Mouse (Mus musculus) MEL (cell line): ENCODE results near the gene Arid1b. TPM values are rescaled to one million over a fixed set of nuclear protein-coding genes. Genes with fewer than 3 reads are reported as not detected.

ENCODE experiments used
- DNase-seq: peaks from one replicate; pipeline ENCODE4 v3.0.0; 2011; ENCODE audit warnings: low read depth, low spot score
- H3K27ac ChIP-seq: 2 replicates; pipeline ENCODE4 v1.5.1; 2012; ENCODE audit warnings: low read depth, mild to moderate bottlenecking, control low read depth, low read length, moderate library complexity; ENCODE audit not compliant: control insufficient read depth
- H3K27me3 ChIP-seq, 2 experiments: fragments of 150-350 bp in 1 of 2; sonication (generic) in 1 of 2; 2 replicates each; pipeline ENCODE4 v1.6.1; 2012; ENCODE audit warnings: low read length in 2 of 2, mild to moderate bottlenecking in 2 of 2, improper control_type of control experiment in 1 of 2, moderate library complexity in 1 of 2; ENCODE audit not compliant: insufficient read depth in 2 of 2, control insufficient read depth in 1 of 2
- H3K36me3 ChIP-seq, 2 experiments: 2 replicates each; pipeline ENCODE4 v1.6.1; 2012 to 2014; ENCODE audit warnings: low read length in 2 of 2, improper control_type of control experiment in 1 of 2, inconsistent platforms in 1 of 2, mild to moderate bottlenecking in 1 of 2; ENCODE audit not compliant: insufficient read depth in 2 of 2, control insufficient read depth in 1 of 2
- H3K4me1 ChIP-seq, 2 experiments: fragments of 150-350 bp in 1 of 2; sonication (generic) in 1 of 2; 2 replicates each; pipeline ENCODE4 v1.6.1; 2012; ENCODE audit warnings: low read length in 2 of 2, improper control_type of control experiment in 1 of 2, mild to moderate bottlenecking in 1 of 2; ENCODE audit not compliant: insufficient read depth in 2 of 2, control insufficient read depth in 1 of 2
- H3K4me3 ChIP-seq, 2 experiments: fragments of 150-350 bp in 1 of 2; sonication (generic) in 1 of 2; 2 replicates each; pipeline ENCODE4 v1.5.1; 2012; ENCODE audit warnings: low read depth in 2 of 2, low read length in 2 of 2, mild to moderate bottlenecking in 2 of 2, moderate library complexity in 2 of 2, control low read depth in 1 of 2, improper control_type of control experiment in 1 of 2; ENCODE audit not compliant: control insufficient read depth in 1 of 2, insufficient read depth in 1 of 2
- H3K79me2 ChIP-seq: 2 replicates; pipeline ENCODE4 v1.6.1; 2012; ENCODE audit warnings: mild to moderate bottlenecking, low read length, moderate library complexity; ENCODE audit not compliant: control insufficient read depth, poor library complexity, insufficient read depth
- H3K9ac ChIP-seq: 2 replicates; pipeline ENCODE4 v1.6.1; 2012; ENCODE audit warnings: low read depth, mild to moderate bottlenecking, control low read depth, low read length, moderate library complexity; ENCODE audit not compliant: control insufficient read depth, poor library complexity, severe bottlenecking
- H3K9me3 ChIP-seq: fragments of 150-350 bp; sonication (generic); replicated peaks from 2 replicates; pipeline ENCODE4 v1.6.1; 2012; ENCODE audit warnings: mild to moderate bottlenecking, low read length, improper control_type of control experiment, moderate library complexity; ENCODE audit not compliant: insufficient read depth
- BHLHE40 ChIP-seq: IDR thresholded peaks from 2 replicates; pipeline ENCODE4 v1.6.1; 2012; ENCODE audit warnings: low read depth, mild to moderate bottlenecking, inconsistent platforms, low read length, improper control_type of control experiment, borderline replicate concordance
- CHD1 ChIP-seq: IDR thresholded peaks from 2 replicates; pipeline ENCODE4 v1.6.1; 2012; ENCODE audit warnings: low read depth, mild to moderate bottlenecking, inconsistent platforms, low read length, improper control_type of control experiment
- ELF1 ChIP-seq: IDR thresholded peaks from 2 replicates; pipeline ENCODE4 v1.6.1; 2014; ENCODE audit warnings: low read depth, mild to moderate bottlenecking, inconsistent platforms, low read length, improper control_type of control experiment, moderate library complexity
- ETS1 ChIP-seq: IDR thresholded peaks from 2 replicates; pipeline ENCODE4 v1.6.1; 2012; ENCODE audit warnings: low read depth, mild to moderate bottlenecking, inconsistent platforms, low read length, improper control_type of control experiment, moderate library complexity
- GATA1 ChIP-seq: IDR thresholded peaks from 2 replicates; pipeline ENCODE4 v1.6.1; 2011; ENCODE audit warnings: low read depth, low read length, improper control_type of control experiment
- HCFC1 ChIP-seq: IDR thresholded peaks from 2 replicates; pipeline ENCODE4 v1.6.1; 2012; ENCODE audit warnings: low read depth, mild to moderate bottlenecking, inconsistent platforms, low read length, improper control_type of control experiment, moderate library complexity
- KAT2A ChIP-seq: conservative IDR thresholded peaks from 2 replicates; pipeline ENCODE4 v1.6.1; 2012; ENCODE audit warnings: low read depth, low read length, improper control_type of control experiment, inconsistent platforms
- MAFK ChIP-seq: IDR thresholded peaks from 2 replicates; pipeline ENCODE4 v1.6.1; 2011; ENCODE audit warnings: low read depth, mild to moderate bottlenecking, low read length, improper control_type of control experiment, borderline replicate concordance
- MEF2A ChIP-seq: IDR thresholded peaks from 2 replicates; pipeline ENCODE4 v1.6.1; 2014; ENCODE audit warnings: low read depth, mild to moderate bottlenecking, inconsistent platforms, low read length, improper control_type of control experiment; ENCODE audit not compliant: poor library complexity, insufficient replicate concordance, severe bottlenecking; ENCODE audit errors: extremely low read depth
- MYB ChIP-seq: IDR thresholded peaks from 2 replicates; pipeline ENCODE4 v1.6.1; 2011; ENCODE audit warnings: mild to moderate bottlenecking, low read depth, low read length, improper control_type of control experiment
- MYC ChIP-seq: IDR thresholded peaks from 2 replicates; pipeline ENCODE4 v1.6.1; 2011; ENCODE audit warnings: low read depth, mild to moderate bottlenecking, low read length, improper control_type of control experiment, moderate library complexity
- POLR2AphosphoS5 ChIP-seq: IDR thresholded peaks from 2 replicates; pipeline ENCODE4 v1.6.1; 2012; ENCODE audit warnings: low read depth, borderline replicate concordance, mild to moderate bottlenecking, inconsistent platforms, low read length, moderate library complexity, mixed read lengths
- RCOR1 ChIP-seq: IDR thresholded peaks from 2 replicates; pipeline ENCODE4 v1.6.1; 2012; ENCODE audit warnings: low read depth, mild to moderate bottlenecking, inconsistent platforms, low read length, improper control_type of control experiment
- TAL1 ChIP-seq: IDR thresholded peaks from 2 replicates; pipeline ENCODE4 v1.6.1; 2012; ENCODE audit warnings: mild to moderate bottlenecking, inconsistent platforms, low read length, moderate library complexity, mixed read lengths
- TBP ChIP-seq: IDR thresholded peaks from 2 replicates; pipeline ENCODE4 v1.8.0; 2011; ENCODE audit warnings: low read depth, low read length, improper control_type of control experiment
- UBTF ChIP-seq: IDR thresholded peaks from 2 replicates; pipeline ENCODE4 v1.6.1; 2012; ENCODE audit warnings: low read depth, mild to moderate bottlenecking, inconsistent platforms, low read length, improper control_type of control experiment, moderate library complexity, borderline replicate concordance; ENCODE audit not compliant: insufficient read depth
- USF1 ChIP-seq: IDR thresholded peaks from 2 replicates; pipeline ENCODE4 v1.6.1; 2014; ENCODE audit warnings: low read depth, mild to moderate bottlenecking, inconsistent platforms, low read length, improper control_type of control experiment, moderate library complexity
- USF2 ChIP-seq, 2 experiments: IDR thresholded peaks; 2 replicates each; pipeline ENCODE4 v1.6.1; 2011 to 2012; ENCODE audit warnings: improper control_type of control experiment in 2 of 2, low read length in 2 of 2, borderline replicate concordance in 1 of 2, inconsistent platforms in 1 of 2, low read depth in 1 of 2, mild to moderate bottlenecking in 1 of 2; ENCODE audit not compliant: insufficient read depth in 1 of 2
- ZC3H11A ChIP-seq: IDR thresholded peaks from 2 replicates; pipeline ENCODE4 v1.6.1; 2012; ENCODE audit warnings: low read depth, mild to moderate bottlenecking, inconsistent platforms, low read length, improper control_type of control experiment
- ZKSCAN1 ChIP-seq: IDR thresholded peaks from 2 replicates; pipeline ENCODE4 v1.6.1; 2012; ENCODE audit warnings: low read depth, mild to moderate bottlenecking, inconsistent platforms, low read length, improper control_type of control experiment, moderate library complexity
- ZMIZ1 ChIP-seq: IDR thresholded peaks from 2 replicates; pipeline ENCODE4 v1.6.1; 2012; ENCODE audit warnings: low read depth, mild to moderate bottlenecking, inconsistent platforms, low read length, improper control_type of control experiment, moderate library complexity
- ZNF384 ChIP-seq: IDR thresholded peaks from 2 replicates; pipeline ENCODE4 v1.6.1; 2012; ENCODE audit warnings: low read depth, mild to moderate bottlenecking, inconsistent platforms, low read length, improper control_type of control experiment
- polyA plus RNA-seq, 2 experiments: library from polyadenylated mRNA; stranded (reverse) in 1 of 2; unstranded in 1 of 2; fragments of >175 nt in 1 of 2; fragments of >200 nt in 1 of 2; gene quantifications; 2 replicates each; pipeline versions ENCODE4 v1.2.1 to v1.2.4; 2012; ENCODE audit warnings: low replicate concordance in 2 of 2, low read depth in 1 of 2; ENCODE audit not compliant: insufficient read length in 2 of 2, insufficient read depth in 1 of 2, missing spikeins in 1 of 2
- total RNA-seq: library from RNA; depleted of rRNA; stranded (reverse); fragments of 300-350 nt; gene quantifications from 2 replicates; pipeline ENCODE4 v1.2.3, GENCODE M21; 2012

Gene Arid1b
- total and polyA plus RNA-seq, 3 experiments: 13.4 to 17.4 TPM; not detected in 1

DNA sequence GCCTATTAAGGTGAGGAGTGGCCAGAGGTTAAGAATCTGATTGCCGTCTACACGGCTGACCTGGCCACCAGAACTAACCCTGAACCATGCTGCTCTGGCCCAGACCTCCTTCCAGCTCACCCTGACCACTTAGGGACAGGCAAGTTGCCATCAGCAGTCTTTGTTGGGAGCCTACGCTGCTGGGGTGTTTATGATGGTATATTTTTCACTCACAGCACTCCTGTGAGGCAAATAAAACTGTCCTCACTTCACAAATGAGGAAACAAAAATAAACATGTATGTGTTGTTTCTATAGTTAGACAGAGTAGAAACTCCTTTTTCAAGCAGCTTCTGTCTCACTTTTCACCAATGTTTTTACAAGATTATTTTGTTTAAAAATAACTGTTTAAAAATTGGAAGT, 280.3 kb downstream of the Arid1b start:
- H3K9ac ChIP-seq: no peak overlapping the region
- no peaks in the 10 kb centered on the region for H3K4me1 ChIP-seq
- no peak for TF ChIP-seq GATA1
- TF ChIP-seq ZNF384: no peak
- no peak for TF ChIP-seq BHLHE40
- no peak for TF ChIP-seq ZKSCAN1
- no peak for TF ChIP-seq RCOR1
- TF ChIP-seq KAT2A: no peak
- TF ChIP-seq MEF2A: no peak
- no peak for TF ChIP-seq ELF1
- no peak for TF ChIP-seq TAL1
- TF ChIP-seq ZMIZ1: no peak
- no peaks in the 10 kb centered on the region for H3K27me3 ChIP-seq
- H3K36me3 ChIP-seq: no peaks in the 10 kb centered on the region
- no peak overlapping the region for H3K27ac ChIP-seq
- H3K79me2 ChIP-seq: no peaks in the 10 kb centered on the region
- no peak for DNase-seq
- H3K4me3 ChIP-seq: no peak overlapping the region
- no peaks in the 10 kb centered on the region for H3K9me3 ChIP-seq

DNA sequence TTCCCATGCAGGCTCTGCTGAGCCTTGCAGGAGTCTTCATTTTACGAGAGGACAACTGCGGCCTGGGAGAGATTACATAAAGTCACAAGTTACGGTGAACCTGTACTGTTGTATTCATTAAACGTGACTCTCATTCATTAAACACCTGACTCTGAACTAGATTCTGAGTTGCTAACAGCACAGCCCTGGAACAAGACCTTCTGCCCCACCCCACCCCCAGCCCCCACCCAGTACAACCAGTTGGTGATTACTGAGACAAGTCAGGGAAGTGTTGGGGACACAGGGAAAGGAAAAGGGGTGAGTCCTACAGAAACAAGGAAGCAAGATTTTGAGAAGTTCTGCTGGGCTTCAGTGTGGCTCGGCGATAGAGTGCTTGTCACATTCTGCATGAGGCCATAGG, 281.6 kb downstream of the Arid1b start:
- DNase-seq: no peak
- Histone ChIP-seq H3K36me3 (no peaks in the 10 kb centered on the region), H3K79me2 (no peaks in the 10 kb centered on the region), H3K9me3 (no peaks in the 10 kb centered on the region), H3K4me1 (no peaks in the 10 kb centered on the region), H3K27ac (no peak overlapping the region), H3K4me3 (no peak overlapping the region), H3K27me3 (no peaks in the 10 kb centered on the region), H3K9ac (no peak overlapping the region)
- TF ChIP-seq MEF2A (no peak), UBTF (no peak)

DNA sequence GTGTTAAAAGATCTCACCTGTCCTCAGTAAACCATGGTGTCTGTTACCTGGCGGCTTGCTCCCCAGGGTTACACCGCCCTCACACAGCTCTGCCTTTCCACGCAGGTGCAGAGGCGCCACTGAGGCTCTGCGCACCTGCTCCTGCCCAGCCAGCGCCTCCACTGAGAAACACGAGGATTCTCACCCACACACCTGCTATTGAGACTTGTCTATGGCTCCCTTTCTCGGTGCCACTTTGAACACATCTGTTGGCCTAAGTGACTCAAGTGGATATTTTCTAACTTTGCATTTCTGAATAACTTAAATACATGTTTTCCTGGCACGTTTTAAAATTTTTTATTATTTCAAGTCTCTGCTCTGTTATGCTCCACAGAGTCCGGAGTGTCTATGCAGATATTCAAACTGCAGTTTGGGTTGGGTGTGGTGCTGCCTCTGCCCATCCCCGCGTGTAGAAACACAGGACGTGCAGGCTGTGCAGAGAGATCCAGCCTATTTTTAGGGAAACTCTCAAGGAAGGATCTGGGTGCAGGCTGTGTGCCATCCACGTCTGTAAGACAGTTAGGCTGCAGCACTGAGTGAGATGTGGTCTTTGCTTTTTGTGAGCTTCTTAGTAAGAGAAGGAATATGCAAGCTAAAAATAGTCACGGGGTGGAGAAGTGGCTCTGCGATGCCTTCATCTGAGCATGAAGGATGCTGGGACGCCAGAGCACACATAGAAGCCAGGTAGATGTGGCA, 283.2 kb downstream of the Arid1b start:
- DNase-seq: no peak
- TF ChIP-seq BHLHE40 (no peak), GATA1 (no peak), KAT2A (no peak), ZKSCAN1 (no peak), ZC3H11A (no peak), USF2 (IDR thresholded peaks at IDR 0.05; ENCODE audit: borderline replicate concordance in 1 of 2, insufficient read depth in 1 of 2, low read depth in 1 of 2, low read length in 2 of 2) (no peak), MYB (no peak), UBTF (no peak), TAL1 (no peak), TBP (no peak), MEF2A (no peak), ETS1 (no peak), POLR2AphosphoS5 (no peak), HCFC1 (no peak), MAFK (no peak), CHD1 (no peak), USF1 (no peak), ZMIZ1 (no peak), MYC (no peak)
- TF ChIP-seq, all 39 proteins: peak for 0

More for the DNA sequence above, 283.2 kb downstream of the Arid1b start:
- H3K27me3 ChIP-seq: no peaks in the 10 kb centered on the region
- no peak overlapping the region for H3K9ac ChIP-seq
- H3K4me1 ChIP-seq: no peaks in the 10 kb centered on the region
- H3K9me3 ChIP-seq: no peaks in the 10 kb centered on the region
- no peak overlapping the region for H3K27ac ChIP-seq
- no peaks in the 10 kb centered on the region for H3K79me2 ChIP-seq
- no peak overlapping the region for H3K4me3 ChIP-seq
- H3K36me3 ChIP-seq: no peaks in the 10 kb centered on the region
